Mouse (Mus musculus) hindbrain, embryonic 12.5 days (tissue): Measurements from ENCODE around the gene Tal1. TPM values are rescaled to one million over a fixed set of nuclear protein-coding genes. Genes with fewer than 3 reads are reported as not detected.

Source experiments
- polyA plus RNA-seq: library from polyadenylated mRNA; unstranded; fragments of >200 nt; fragmentation: Nextera tagmentation; extraction: Ambion mirVana; gene quantifications from 2 replicates; pipeline ENCODE4 v1.2.1, GENCODE M21; 2016

Gene Tal1
- polyA plus RNA-seq, 1 experiment from 2014 or later, result 6.0 TPM

Other genes starting within 250 kb of the Tal1 start
- gene Gm12830, start 234.7 kb upstream of the Tal1 start, polyA plus RNA-seq, result not detected in 2 replicates
- gene Foxd2, start 147.6 kb upstream of the Tal1 start, polyA plus RNA-seq, result 2.2 and 2.8 TPM in 2 replicates
- gene Foxe3, start 130.4 kb upstream of the Tal1 start, polyA plus RNA-seq, result not detected in 2 replicates
- 137 and 161 TPM in 2 replicates for gene Cmpk1, start 69.2 kb upstream of the Tal1 start, polyA plus RNA-seq
- gene Stil, start 56.3 kb upstream of the Tal1 start, polyA plus RNA-seq, result 12.3 and 12.8 TPM in 2 replicates
- 13.1 and 15.2 TPM in 2 replicates for gene Pdzk1ip1, start 32.3 kb downstream of the Tal1 start, polyA plus RNA-seq
- gene Cyp4x1, start 77.9 kb downstream of the Tal1 start, polyA plus RNA-seq, result 1.9 and 2.0 TPM in 2 replicates
- not detected in 2 replicates for gene Cyp4a29, start 185.7 kb downstream of the Tal1 start, polyA plus RNA-seq
- not detected in 2 replicates for gene Cyp4a12a, start 242.6 kb downstream of the Tal1 start, polyA plus RNA-seq